In genomic region chr17:35829737-35830136, GRCm38 (mm10) we compare ENCODE assay signal across 8 mouse cellular contexts. TPM values are rescaled to one million over a fixed set of nuclear protein-coding genes. Genes with fewer than 3 reads are reported as not detected.
DNase-seq lines count a peak whose midpoint lies in the region; ATAC-seq and TF ChIP-seq lines count a peak whose summit lies in the region.

No protein-coding gene starts in this region.

- peak overlapping the region; percentile 26; the same call in 1 of the 2 replicates for H3K4me3 ChIP-seq in E14TG2a.4 (replicated peaks; ENCODE audit: low read length)
- no peak overlapping the region; the same call in 1 of the 2 replicates for H3K4me3 ChIP-seq in forebrain, embryonic 12.5 days (replicated peaks)
- no peak overlapping the region for H3K4me3 ChIP-seq in lung, embryonic 15.5 days
- no peak overlapping the region for H3K4me3 ChIP-seq in olfactory bulb, adult 2 months (ENCODE audit: insufficient read depth, low read depth, low read length)

- TF ChIP-seq CTCF in E14TG2a.4 (conservative IDR thresholded peaks at IDR 0.05; ENCODE audit: low read length) = peak; percentile 51
- peak; percentile 80 for TF ChIP-seq CTCF in olfactory bulb, adult 2 months (IDR thresholded peaks at IDR 0.05; ENCODE audit: insufficient read depth, low read depth, low read length)

- peak; percentile 83 for DNase-seq in c-Kit-positive CD71-positive TER-119-positive erythroid progenitor cells, embryonic 14.5 days (ENCODE audit: low spot score)
- DNase-seq in heart, postnatal 14 days = peak; percentile 86 to 89
- DNase-seq in kidney, postnatal 4 days = peak; percentile 93 to 95
- peak; percentile 89 to 95 for DNase-seq in thymus, postnatal 10 days (ENCODE audit: low spot score in 2 of 2)

- 2% methylated on average over 21 of the region's 21 CpGs for WGBS in forebrain, embryonic 12.5 days
- under 1% methylated on average over 21 of the region's 21 CpGs for WGBS in lung, embryonic 15.5 days
- 7% methylated on average over 21 of the region's 21 CpGs for WGBS in olfactory bulb, adult 2 months

- H3K9ac ChIP-seq in forebrain, embryonic 12.5 days = no peak overlapping the region
- no peak overlapping the region for H3K9ac ChIP-seq in lung, embryonic 15.5 days

- intact Hi-C loops in heart, postnatal 14 days (cut with DNase I) = loop anchor here (2.0 to 10.0 kb wide), 3 partner anchors 91 to 163 kb away; partner anchors contain the start of gene Gnl1

- H3K27me3 ChIP-seq in E14TG2a.4 (ENCODE audit: insufficient read depth, low read length) = no peaks in the 10 kb centered on the region
- H3K27me3 ChIP-seq in forebrain, embryonic 12.5 days = no peaks in the 10 kb centered on the region
- H3K27me3 ChIP-seq in lung, embryonic 15.5 days = no peaks in the 10 kb centered on the region

- TF ChIP-seq POLR2A in olfactory bulb, adult 2 months (IDR thresholded peaks at IDR 0.05; ENCODE audit: insufficient read depth, low read depth, low read length) = no peak

- peaks cover 33% of the 10 kb centered on the region for H3K4me1 ChIP-seq in E14TG2a.4 (replicated peaks; ENCODE audit: low read depth, low read length)
- peaks cover 22% of the 10 kb centered on the region for H3K4me1 ChIP-seq in forebrain, embryonic 12.5 days
- peaks cover 25% of the 10 kb centered on the region for H3K4me1 ChIP-seq in lung, embryonic 15.5 days
- peaks cover 2% of the 10 kb centered on the region for H3K4me1 ChIP-seq in olfactory bulb, adult 2 months (ENCODE audit: control insufficient read depth, insufficient read depth, low read length)

- ATAC-seq in forebrain, embryonic 12.5 days (ENCODE audit: low FRiP score) = peak; percentile 71
- ATAC-seq in lung, embryonic 15.5 days (ENCODE audit: borderline replicate concordance, extremely low read depth, low FRiP score, low TSS enrichment) = peak; percentile 66

- H3K36me3 ChIP-seq in E14TG2a.4 (ENCODE audit: insufficient read depth, low read length) = peaks cover 77% of the 10 kb centered on the region
- peaks cover 67% of the 10 kb centered on the region for H3K36me3 ChIP-seq in forebrain, embryonic 12.5 days (replicated peaks)
- H3K36me3 ChIP-seq in lung, embryonic 15.5 days = peaks cover 67% of the 10 kb centered on the region

- H3K27ac ChIP-seq in forebrain, embryonic 12.5 days = 0 out of 2 replicates have a peak overlapping the region, but pooled peaks have one; percentile 13
- peak overlapping the region; percentile 41 for H3K27ac ChIP-seq in lung, embryonic 15.5 days
- no peak overlapping the region for H3K27ac ChIP-seq in olfactory bulb, adult 2 months (ENCODE audit: insufficient read depth, low read depth, low read length)

- H3K9me3 ChIP-seq in E14TG2a.4 (ENCODE audit: low read length) = no peaks in the 10 kb centered on the region
- H3K9me3 ChIP-seq in forebrain, embryonic 12.5 days = no peaks in the 10 kb centered on the region
- H3K9me3 ChIP-seq in lung, embryonic 15.5 days = no peaks in the 10 kb centered on the region

- H3K4me2 ChIP-seq in forebrain, embryonic 12.5 days = peak overlapping the region; percentile 21; the same call in 1 of the 2 replicates
- H3K4me2 ChIP-seq in lung, embryonic 15.5 days = peak overlapping the region; percentile 33

RNA-seq across cellular contexts. Expression of gene Flot1, which starts 6.7 kb away (rescaled TPM):
- 53.7 and 56.0 TPM in 2 replicates for polyA plus RNA-seq in forebrain, embryonic 12.5 days (2016; fragmentation: Nextera tagmentation; extraction: Ambion mirVana)
- 100 to 1,000 TPM; 108 to 111 TPM for total RNA-seq in heart, postnatal 14 days (2021)
- 50.1 and 54.4 TPM in 2 replicates for polyA plus RNA-seq in lung, embryonic 15.5 days (2015; fragmentation: Nextera tagmentation; extraction: Ambion mirVana)
- not detected in 2 replicates for polyA plus RNA-seq in olfactory bulb, adult 2 months (2012; ENCODE audit: insufficient read depth, insufficient read length, low replicate concordance, missing spikeins)

RNA-seq across cellular contexts. Expression of gene Ier3, which starts 8.3 kb away (rescaled TPM):
- 4.9 and 5.3 TPM in 2 replicates for polyA plus RNA-seq in forebrain, embryonic 12.5 days (2016; fragmentation: Nextera tagmentation; extraction: Ambion mirVana)
- 10 to 100 TPM; 23.9 to 27.8 TPM for total RNA-seq in heart, postnatal 14 days (2021)
- 17.9 and 21.0 TPM in 2 replicates for polyA plus RNA-seq in lung, embryonic 15.5 days (2015; fragmentation: Nextera tagmentation; extraction: Ambion mirVana)
- not detected in 2 replicates for polyA plus RNA-seq in olfactory bulb, adult 2 months (2012; ENCODE audit: insufficient read depth, insufficient read length, low replicate concordance, missing spikeins)

RNA-seq across cellular contexts. Expression of gene Tubb5, which starts 8.4 kb away (rescaled TPM):
- 1,541 and 1,619 TPM in 2 replicates for polyA plus RNA-seq in forebrain, embryonic 12.5 days (2016; fragmentation: Nextera tagmentation; extraction: Ambion mirVana)
- total RNA-seq in heart, postnatal 14 days (2021) = 100 to 1,000 TPM; 134 to 183 TPM
- 1,042 and 1,079 TPM in 2 replicates for polyA plus RNA-seq in lung, embryonic 15.5 days (2015; fragmentation: Nextera tagmentation; extraction: Ambion mirVana)
- 228 and 580 TPM in 2 replicates for polyA plus RNA-seq in olfactory bulb, adult 2 months (2012; ENCODE audit: insufficient read depth, insufficient read length, low replicate concordance, missing spikeins)

RNA-seq across cellular contexts. Expression of gene Mdc1, which starts 11.6 kb away (rescaled TPM):
- polyA plus RNA-seq in forebrain, embryonic 12.5 days (2016; fragmentation: Nextera tagmentation; extraction: Ambion mirVana) = 22.3 and 26.1 TPM in 2 replicates
- total RNA-seq in heart, postnatal 14 days (2021) = 10 to 100 TPM; 12.9 to 13.5 TPM
- 24.1 and 24.7 TPM in 2 replicates for polyA plus RNA-seq in lung, embryonic 15.5 days (2015; fragmentation: Nextera tagmentation; extraction: Ambion mirVana)
- polyA plus RNA-seq in olfactory bulb, adult 2 months (2012; ENCODE audit: insufficient read depth, insufficient read length, low replicate concordance, missing spikeins) = 41.3 TPM in 1 of 2 replicates, not detected in the other

RNA-seq across cellular contexts. Expression of gene Nrm, which starts 31.4 kb away (rescaled TPM):
- 56.2 and 60.5 TPM in 2 replicates for polyA plus RNA-seq in forebrain, embryonic 12.5 days (2016; fragmentation: Nextera tagmentation; extraction: Ambion mirVana)
- 1 to 10 TPM; 3.8 to 6.0 TPM for total RNA-seq in heart, postnatal 14 days (2021)
- polyA plus RNA-seq in lung, embryonic 15.5 days (2015; fragmentation: Nextera tagmentation; extraction: Ambion mirVana) = 71.0 and 73.3 TPM in 2 replicates
- not detected in 2 replicates for polyA plus RNA-seq in olfactory bulb, adult 2 months (2012; ENCODE audit: insufficient read depth, insufficient read length, low replicate concordance, missing spikeins)
